Mouse (Mus musculus): Measurements from ENCODE around the gene Ggt7. TPM values are rescaled to one million over a fixed set of nuclear protein-coding genes. Genes with fewer than 3 reads are reported as not detected.

The Ggt7 gene
- polyA plus RNA-seq, 1 experiment from 2014 or later = 50.1 TPM

GRCm38 (mm10) chr2:155442916-155443315 lies 75.1 kb downstream of the Ggt7 start:
- no peak overlapping the region for H3K27ac ChIP-seq
- H3K9me3 ChIP-seq = no peaks in the 10 kb centered on the region
- no peak overlapping the region for H3K4me3 ChIP-seq
- no peak overlapping the region for H3K9ac ChIP-seq
- H3K36me3 ChIP-seq = no peaks in the 10 kb centered on the region
- 90% methylated on average over 4 of the region's 4 CpGs for whole genome bisulfite sequencing
- ATAC-seq (ENCODE audit: low FRiP score, low read depth) = no peak
- no peaks in the 10 kb centered on the region for H3K27me3 ChIP-seq (replicated peaks)
- no peak overlapping the region for H3K4me2 ChIP-seq (replicated peaks)
- H3K4me1 ChIP-seq = no peaks in the 10 kb centered on the region

Other genes with a start within 250 kb of the Ggt7 start
- gene Map1lc3a, start 241.9 kb downstream of the Ggt7 start, polyA plus RNA-seq (2016; fragmentation: Nextera tagmentation; extraction: Ambion mirVana) = 275 and 301 TPM in 2 replicates
- 44.5 and 45.8 TPM in 2 replicates for gene Pigu, start 160.8 kb downstream of the Ggt7 start, polyA plus RNA-seq (2016; fragmentation: Nextera tagmentation; extraction: Ambion mirVana)
- gene Trp53inp2, start 137.2 kb downstream of the Ggt7 start, polyA plus RNA-seq (2016; fragmentation: Nextera tagmentation; extraction: Ambion mirVana) = 128 and 144 TPM in 2 replicates
- 24.5 and 27.7 TPM in 2 replicates for gene Ncoa6, start 44.3 kb downstream of the Ggt7 start, polyA plus RNA-seq (2016; fragmentation: Nextera tagmentation; extraction: Ambion mirVana)
- 27.9 and 31.2 TPM in 2 replicates for gene Acss2, start 289 bp downstream of the Ggt7 start, polyA plus RNA-seq (2016; fragmentation: Nextera tagmentation; extraction: Ambion mirVana)
- 15.5 and 16.1 TPM in 2 replicates for gene Gss, start 74.6 kb upstream of the Ggt7 start, polyA plus RNA-seq (2016; fragmentation: Nextera tagmentation; extraction: Ambion mirVana)
- gene Myh7b, start 93.0 kb upstream of the Ggt7 start, polyA plus RNA-seq (2016; fragmentation: Nextera tagmentation; extraction: Ambion mirVana) = 0.78 and 1.3 TPM in 2 replicates
- 187 and 188 TPM in 2 replicates for gene Trpc4ap, start 174.1 kb upstream of the Ggt7 start, polyA plus RNA-seq (2016; fragmentation: Nextera tagmentation; extraction: Ambion mirVana)
- 37.4 and 39.6 TPM in 2 replicates for gene Edem2, start 211.2 kb upstream of the Ggt7 start, polyA plus RNA-seq (2016; fragmentation: Nextera tagmentation; extraction: Ambion mirVana)
- gene Gm17581, start 217.6 kb upstream of the Ggt7 start, polyA plus RNA-seq (2016; fragmentation: Nextera tagmentation; extraction: Ambion mirVana) = not detected in 2 replicates
- 3.8 and 4.0 TPM in 2 replicates for gene Procr, start 232.9 kb upstream of the Ggt7 start, polyA plus RNA-seq (2016; fragmentation: Nextera tagmentation; extraction: Ambion mirVana)